Comparison of ENCODE assay signal across 24 mouse cellular contexts in the genomic region with DNA sequence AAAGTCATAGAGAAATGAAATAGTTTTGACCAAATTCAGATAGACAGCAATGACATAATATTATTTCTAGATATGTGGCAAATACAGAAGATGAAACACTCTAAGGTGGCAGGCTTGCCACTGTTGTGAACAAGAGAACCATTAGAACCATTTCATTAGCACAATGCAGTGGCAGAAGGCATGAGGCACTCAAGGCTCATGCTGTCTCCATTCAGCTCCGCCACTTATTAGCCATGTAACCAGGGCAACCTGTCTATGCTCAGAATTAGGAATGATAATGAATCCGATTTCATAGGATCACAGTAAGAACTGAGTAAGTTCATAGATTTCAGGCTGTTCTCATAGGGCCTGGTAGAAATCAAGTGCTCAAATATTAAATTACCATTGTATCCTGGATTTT. TPM values are rescaled to one million over a fixed set of nuclear protein-coding genes. Genes with fewer than 3 reads are reported as not detected.
DNase-seq lines count a peak whose midpoint lies in the region; ATAC-seq and TF ChIP-seq lines count a peak whose summit lies in the region.
"Had no signal": no experiment of that assay in that cellular context is flagged by ENCODE, and none has a peak within 500 bp of the region (broad histone marks: within the 10 kb centered on the region; RNA-seq: fewer than 3 reads in every experiment).

No protein-coding gene starts in this region.

- no peak overlapping the region for H3K9ac ChIP-seq in forebrain, embryonic 11.5 days (ENCODE audit: low read length)
- no peak overlapping the region for H3K9ac ChIP-seq in forebrain, embryonic 14.5 days (ENCODE audit: low read length)
- H3K9ac ChIP-seq: embryonic facial prominence, embryonic 15.5 days; heart, embryonic 13.5 days; hindbrain, embryonic 13.5 days had no signal

- no peaks in the 10 kb centered on the region for H3K36me3 ChIP-seq in forebrain, embryonic 11.5 days (ENCODE audit: control insufficient read depth, insufficient read depth, low read length)
- no peaks in the 10 kb centered on the region for H3K36me3 ChIP-seq in forebrain, embryonic 10.5 days (replicated peaks)
- H3K36me3 ChIP-seq in forebrain, embryonic 14.5 days (ENCODE audit: control insufficient read depth, insufficient read depth, low read length): no peaks in the 10 kb centered on the region
- H3K36me3 ChIP-seq: embryonic facial prominence, embryonic 15.5 days; G1E; heart, embryonic 13.5 days; hindbrain, embryonic 13.5 days had no signal

- H3K27ac ChIP-seq in forebrain, embryonic 11.5 days (ENCODE audit: low read depth, low read length): no peak overlapping the region
- no peak overlapping the region for H3K27ac ChIP-seq in forebrain, embryonic 10.5 days
- peak overlapping the region; percentile 48; the same call in 1 of the 2 replicates for H3K27ac ChIP-seq in layer of hippocampus, adult 2 months
- no peak overlapping the region for H3K27ac ChIP-seq in forebrain, embryonic 14.5 days (ENCODE audit: low read depth, low read length)
- H3K27ac ChIP-seq: embryonic facial prominence, embryonic 15.5 days; heart, embryonic 13.5 days; hindbrain, embryonic 13.5 days had no signal

- H3K9me3 ChIP-seq in forebrain, embryonic 11.5 days (ENCODE audit: control insufficient read depth, low read length): no peaks in the 10 kb centered on the region
- no peaks in the 10 kb centered on the region for H3K9me3 ChIP-seq in forebrain, embryonic 10.5 days
- no peaks in the 10 kb centered on the region for H3K9me3 ChIP-seq in forebrain, embryonic 14.5 days (replicated peaks; ENCODE audit: control insufficient read depth, low read length)
- H3K9me3 ChIP-seq: embryonic facial prominence, embryonic 15.5 days; G1E; heart, embryonic 13.5 days; hindbrain, embryonic 13.5 days had no signal

- no peaks in the 10 kb centered on the region for H3K4me1 ChIP-seq in forebrain, embryonic 11.5 days (replicated peaks; ENCODE audit: control insufficient read depth, insufficient read depth, low read length)
- no peaks in the 10 kb centered on the region for H3K4me1 ChIP-seq in forebrain, embryonic 10.5 days
- no peaks in the 10 kb centered on the region for H3K4me1 ChIP-seq in forebrain, embryonic 14.5 days (ENCODE audit: control insufficient read depth, insufficient read depth, low read length)
- H3K4me1 ChIP-seq: embryonic facial prominence, embryonic 15.5 days; heart, embryonic 13.5 days; hindbrain, embryonic 13.5 days had no signal

- no peaks in the 10 kb centered on the region for H3K27me3 ChIP-seq in forebrain, embryonic 11.5 days (ENCODE audit: control insufficient read depth, insufficient read depth, low read length)
- H3K27me3 ChIP-seq in forebrain, embryonic 10.5 days (ENCODE audit: poor library complexity, severe bottlenecking): no peaks in the 10 kb centered on the region
- H3K27me3 ChIP-seq in forebrain, embryonic 14.5 days (replicated peaks; ENCODE audit: control insufficient read depth, insufficient read depth, low read length): no peaks in the 10 kb centered on the region
- H3K27me3 ChIP-seq: embryonic facial prominence, embryonic 15.5 days; heart, embryonic 13.5 days; hindbrain, embryonic 13.5 days had no signal

- no peak overlapping the region for H3K4me2 ChIP-seq in forebrain, embryonic 11.5 days (ENCODE audit: low read depth, low read length, severe bottlenecking)
- no peak overlapping the region for H3K4me2 ChIP-seq in forebrain, embryonic 14.5 days (ENCODE audit: low read length)
- H3K4me2 ChIP-seq: embryonic facial prominence, embryonic 15.5 days; heart, embryonic 13.5 days; hindbrain, embryonic 13.5 days had no signal

- 63% methylated on average over 2 of the region's 2 CpGs for WGBS in forebrain, embryonic 11.5 days
- 88% methylated on average over 2 of the region's 2 CpGs for WGBS in forebrain, embryonic 10.5 days
- 39% methylated on average over 2 of the region's 2 CpGs for WGBS in forebrain, embryonic 14.5 days

- no peak for TF ChIP-seq CTCF in layer of hippocampus, adult 2 months (conservative IDR thresholded peaks at IDR 0.05)

- no peak for DNase-seq in forebrain, embryonic 11.5 days (ENCODE audit: low spot score)
- no peak for DNase-seq in forebrain, embryonic 10.5 days (ENCODE audit: extremely low spot score, low spot score)
- DNase-seq in layer of hippocampus, adult 2 months (ENCODE audit: low spot score in 2 of 2): no peak
- no peak for DNase-seq in layer of hippocampus, postnatal 25 days (ENCODE audit: extremely low spot score in 1 of 2, low spot score in 1 of 2)
- DNase-seq in brain, adult 2 months (ENCODE audit: low read depth, low spot score): peak; percentile 40
- DNase-seq in forebrain, embryonic 14.5 days (ENCODE audit: low spot score): peak; percentile 46
- DNase-seq in adrenal gland, postnatal 4 days (ENCODE audit: low spot score in 2 of 2): no peak
- no peak for DNase-seq in urinary bladder, postnatal 10 days (ENCODE audit: low spot score)
- DNase-seq: adrenal gland, adult 8-10 months; adrenal gland, postnatal 36 days; B cell, adult 2 months; cerebellum, adult 2 months; cerebellum, postnatal 14 days; embryo, embryonic 11 days; gastrocnemius, postnatal 36 days; heart, adult 11 months; heart, postnatal 36 days had no signal

- ATAC-seq in forebrain, embryonic 11.5 days (replicated peaks; ENCODE audit: low FRiP score): peak; percentile 66; the same call in 1 of the 2 replicates
- ATAC-seq in forebrain, embryonic 14.5 days: peak; percentile 55; the same call in 1 of the 2 replicates
- ATAC-seq: CD4-positive, CD25-positive, alpha-beta regulatory T cell, adult 4 months; intestine, embryonic 16.5 days had no signal

- H3K4me3 ChIP-seq in forebrain, embryonic 11.5 days (ENCODE audit: low read depth, low read length): no peak overlapping the region
- no peak overlapping the region for H3K4me3 ChIP-seq in forebrain, embryonic 10.5 days
- no peak overlapping the region for H3K4me3 ChIP-seq in layer of hippocampus, adult 2 months
- H3K4me3 ChIP-seq in forebrain, embryonic 14.5 days (ENCODE audit: low read depth, low read length): no peak overlapping the region
- H3K4me3 ChIP-seq: embryonic facial prominence, embryonic 15.5 days; erythroblast, embryonic 14.5 days; heart, embryonic 13.5 days; hindbrain, embryonic 13.5 days had no signal

RNA-seq across cellular contexts. Expression of a gene that starts 54.0 kb away (rescaled TPM):
- 1.7 and 2.8 TPM in 2 replicates for polyA plus RNA-seq in forebrain, embryonic 11.5 days (2014; fragmentation: Nextera tagmentation; extraction: Ambion mirVana)
- 0.49 and 1.0 TPM in 2 replicates for polyA plus RNA-seq in forebrain, embryonic 10.5 days (2016; fragmentation: Nextera tagmentation; extraction: Ambion mirVana)
- total RNA-seq in layer of hippocampus, adult 2 months (2021): 10 to 100 TPM; 54.4 to 58.5 TPM
- total RNA-seq in layer of hippocampus, postnatal 25 days (2021): 10 to 100 TPM; 55.1 TPM
- polyA plus RNA-seq in forebrain, embryonic 14.5 days (2014; fragmentation: Nextera tagmentation; extraction: Ambion mirVana): 8.0 and 11.8 TPM in 2 replicates
- total RNA-seq in adrenal gland, postnatal 4 days (2021): 1 to 10 TPM; 3.3 to 4.8 TPM
- total RNA-seq: heart, postnatal 36 days had no signal
- polyA plus RNA-seq: CD4-positive, CD25-positive, alpha-beta regulatory T cell, adult 4 months; erythroblast, embryonic 14.5 days; G1E had no signal

Comparison
In these comparisons a context has a peak if more than half of its experiments do, and no peak if none do; other contexts are left out.
1. DNase-seq: peak in brain, adult 2 months (single experiment) and forebrain, embryonic 14.5 days (single experiment); none in forebrain, embryonic 11.5 days (single experiment), forebrain, embryonic 10.5 days (single experiment), layer of hippocampus, adult 2 months (0 of 2), layer of hippocampus, postnatal 25 days (0 of 2), adrenal gland, postnatal 4 days (0 of 2) and urinary bladder, postnatal 10 days (single experiment).
2. RNA of a gene that starts 54.0 kb away (total RNA-seq): 54.4 to 58.5 TPM in layer of hippocampus, adult 2 months and 55.1 TPM in layer of hippocampus, postnatal 25 days; 3.3 to 4.8 TPM in adrenal gland, postnatal 4 days; every median in the first group is over 4 times any median in the second.